Mouse (Mus musculus) ES-E14 (cell line): ENCODE data around the gene Rassf5.
A peak's percentile ranks its signal among the peaks of the same experiment; 100 is the strongest.

Experiments
- CHD2 ChIP-seq: IDR thresholded peaks from 2 replicates; pipeline ENCODE4 v1.6.1; 2014; ENCODE audit warnings: mild to moderate bottlenecking, low read depth, low read length, inconsistent platforms
- HCFC1 ChIP-seq: IDR thresholded peaks from 2 replicates; pipeline ENCODE4 v1.6.1; 2012; ENCODE audit warnings: low read length, inconsistent platforms, borderline replicate concordance; ENCODE audit not compliant: insufficient read depth
- MAFK ChIP-seq: IDR thresholded peaks from 2 replicates; pipeline ENCODE4 v1.6.1; 2014; ENCODE audit warnings: mild to moderate bottlenecking, low read depth, low read length, inconsistent platforms; ENCODE audit not compliant: insufficient read depth
- ZC3H11A ChIP-seq: IDR thresholded peaks from 2 replicates; pipeline ENCODE4 v1.6.1; 2012; ENCODE audit warnings: low read depth, mild to moderate bottlenecking, inconsistent platforms, low read length, borderline replicate concordance
- ZNF384 ChIP-seq: IDR thresholded peaks from 2 replicates; pipeline ENCODE4 v1.6.1; 2012; ENCODE audit warnings: low read depth, low read length, inconsistent platforms

DNA sequence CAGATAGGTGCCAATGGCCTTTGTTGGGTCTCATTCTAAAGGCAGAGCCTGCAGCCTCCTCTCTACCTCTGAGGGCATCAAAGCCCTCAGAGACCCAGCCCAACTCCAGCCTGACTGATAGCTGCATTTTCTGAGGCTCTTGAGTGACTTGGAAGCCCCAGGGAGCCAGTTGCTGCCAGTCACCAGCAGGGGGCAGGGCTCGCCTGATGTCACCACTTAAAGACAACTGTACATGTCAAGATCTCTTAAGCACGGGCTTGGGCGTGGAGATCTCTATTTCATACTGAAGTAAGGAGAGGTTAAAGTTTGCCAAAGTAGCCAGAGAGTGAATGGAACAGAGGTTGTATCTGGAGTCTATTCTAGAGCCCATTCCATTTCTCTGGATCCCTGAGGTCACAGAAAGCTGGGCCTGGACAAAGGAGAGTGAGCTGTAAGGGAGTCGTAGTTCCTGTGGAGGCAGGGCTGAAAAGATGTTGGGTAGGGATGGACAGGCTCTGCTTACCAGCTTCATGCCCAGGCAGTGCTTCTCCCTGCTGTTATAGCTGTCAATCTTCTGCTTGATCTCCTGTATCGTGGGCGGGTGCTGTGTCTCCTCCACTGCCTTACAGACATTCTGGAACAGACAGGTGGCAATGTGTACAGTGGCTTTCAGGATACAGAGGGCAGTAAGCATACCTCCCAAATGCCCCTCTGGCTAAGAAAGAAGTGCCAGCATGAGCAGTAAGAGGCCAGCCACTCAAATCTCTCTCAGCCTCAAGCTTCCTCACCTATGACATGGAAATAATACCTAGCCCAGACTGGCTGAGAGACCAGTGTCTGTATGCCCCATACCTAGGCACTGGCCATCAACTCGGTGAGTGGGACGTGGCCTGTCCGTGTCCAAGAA, 63.2 kb downstream of the Rassf5 start:
- TF ChIP-seq ZC3H11A (0 out of 2 replicates have a peak, but pooled peaks have one; percentile 23), CHD2 (no peak), HCFC1 (no peak), ZNF384 (no peak), MAFK (no peak)
